Mouse (Mus musculus) cerebellum, adult 9-11 months (tissue): ENCODE results near the gene Ctnna2.

Experiments used
- DNase-seq: peaks from one replicate; pipeline ENCODE4 v3.0.0; 2022

Gene Ctnna2

GRCm38 (mm10) chr6:77416999-77417398 is 562.5 kb downstream of the Ctnna2 start:
- DNase-seq, result no peak

- DNase-seq, result no peak
Measured at GRCm38 (mm10) chr6:77413530-77413929, 566.0 kb downstream of the Ctnna2 start.

- no peak for DNase-seq
Measured at GRCm38 (mm10) chr6:77408481-77408880, 571.0 kb downstream of the Ctnna2 start.

- DNase-seq, result no peak
Measured at GRCm38 (mm10) chr6:77400751-77401150, 578.7 kb downstream of the Ctnna2 start.

GRCm38 (mm10) chr6:77391663-77392062 is 587.8 kb downstream of the Ctnna2 start:
- DNase-seq, result no peak

GRCm38 (mm10) chr6:77381309-77381708 is 598.2 kb downstream of the Ctnna2 start:
- DNase-seq, result no peak

GRCm38 (mm10) chr6:77373132-77373531 is 606.4 kb downstream of the Ctnna2 start:
- no peak for DNase-seq

GRCm38 (mm10) chr6:77371147-77371546 is 608.4 kb downstream of the Ctnna2 start:
- DNase-seq, result no peak

GRCm38 (mm10) chr6:77358471-77358837 is 621.0 kb downstream of the Ctnna2 start:
- no peak for DNase-seq

- DNase-seq, result peak; percentile 62
Measured at GRCm38 (mm10) chr6:77357748-77358470, 621.6 kb downstream of the Ctnna2 start.

GRCm38 (mm10) chr6:77354826-77355225 is 624.7 kb downstream of the Ctnna2 start:
- DNase-seq, result no peak

- DNase-seq, result no peak
Measured at GRCm38 (mm10) chr6:77343781-77344180, 635.7 kb downstream of the Ctnna2 start.

- DNase-seq, result no peak
Measured at GRCm38 (mm10) chr6:77335537-77335936, 644.0 kb downstream of the Ctnna2 start.

- DNase-seq, result no peak
Measured at GRCm38 (mm10) chr6:77324748-77325147, 654.8 kb downstream of the Ctnna2 start.

- DNase-seq, result no peak
Measured at GRCm38 (mm10) chr6:77324327-77324726, 655.2 kb downstream of the Ctnna2 start.

- DNase-seq, result no peak
Measured at GRCm38 (mm10) chr6:77306796-77307195, 672.7 kb downstream of the Ctnna2 start.

- DNase-seq, result no peak
Measured at GRCm38 (mm10) chr6:77301305-77301704, 678.2 kb downstream of the Ctnna2 start.

GRCm38 (mm10) chr6:77291415-77291814 is 688.1 kb downstream of the Ctnna2 start:
- no peak for DNase-seq

GRCm38 (mm10) chr6:77288402-77288801 is 691.1 kb downstream of the Ctnna2 start:
- DNase-seq, result peak; percentile 36

- DNase-seq, result no peak
Measured at GRCm38 (mm10) chr6:77286317-77286716, 693.2 kb downstream of the Ctnna2 start.

- no peak for DNase-seq
Measured at GRCm38 (mm10) chr6:77278794-77279193, 700.7 kb downstream of the Ctnna2 start.

GRCm38 (mm10) chr6:77265163-77265562 is 714.3 kb downstream of the Ctnna2 start:
- no peak for DNase-seq

GRCm38 (mm10) chr6:77257358-77258105 is 722.0 kb downstream of the Ctnna2 start:
- no peak for DNase-seq

- DNase-seq, result no peak
Measured at GRCm38 (mm10) chr6:77256348-77256747, 723.2 kb downstream of the Ctnna2 start.
